Mouse (Mus musculus) liver, adult (tissue): ENCODE measurements around the gene Bach2.

ENCODE experiments used
- GATA4 ChIP-seq: IDR thresholded peaks from 2 replicates; pipeline ENCODE4 v1.6.1; 2014; ENCODE audit warnings: mild to moderate bottlenecking, low read length; ENCODE audit not compliant: insufficient replicate concordance

The Bach2 gene

GRCm38 (mm10) chr4:32238366-32238854 is at the start of gene Bach2:
TSS of gene Bach2 (plus strand) at chr4:32238804.
- no peak for TF ChIP-seq GATA4

GRCm38 (mm10) chr4:32189416-32190036 is 49.1 kb upstream of the Bach2 start:
- no peak for TF ChIP-seq GATA4

- TF ChIP-seq GATA4 = no peak
Observed at GRCm38 (mm10) chr4:32190506-32190905, 48.1 kb upstream of the Bach2 start.

GRCm38 (mm10) chr4:32195945-32196921 is 42.4 kb upstream of the Bach2 start:
- no peak for TF ChIP-seq GATA4

GRCm38 (mm10) chr4:32198031-32198430 is 40.6 kb upstream of the Bach2 start:
- TF ChIP-seq GATA4 = no peak

- TF ChIP-seq GATA4 = no peak
Observed at GRCm38 (mm10) chr4:32198589-32198988, 40.0 kb upstream of the Bach2 start.

- TF ChIP-seq GATA4 = no peak
Observed at GRCm38 (mm10) chr4:32199156-32199555, 39.4 kb upstream of the Bach2 start.

- TF ChIP-seq GATA4 = no peak
Observed at GRCm38 (mm10) chr4:32201114-32201513, 37.5 kb upstream of the Bach2 start.

- no peak for TF ChIP-seq GATA4
Observed at GRCm38 (mm10) chr4:32202362-32202761, 36.2 kb upstream of the Bach2 start.

GRCm38 (mm10) chr4:32204819-32205218 is 33.8 kb upstream of the Bach2 start:
- no peak for TF ChIP-seq GATA4

GRCm38 (mm10) chr4:32205825-32206224 is 32.8 kb upstream of the Bach2 start:
- no peak for TF ChIP-seq GATA4

- no peak for TF ChIP-seq GATA4
Observed at GRCm38 (mm10) chr4:32209995-32210394, 28.6 kb upstream of the Bach2 start.

- no peak for TF ChIP-seq GATA4
Observed at GRCm38 (mm10) chr4:32210424-32211184, 28.0 kb upstream of the Bach2 start.

- TF ChIP-seq GATA4 = no peak
Observed at GRCm38 (mm10) chr4:32212593-32212992, 26.0 kb upstream of the Bach2 start.

- TF ChIP-seq GATA4 = no peak
Observed at GRCm38 (mm10) chr4:32216466-32216865, 22.1 kb upstream of the Bach2 start.
